Mouse (Mus musculus) lung, embryonic 14.5 days (tissue): ENCODE measurements at regions not wholly inside any gene's neighbourhood (a gene's known extent, or its start where the extent isn't known, plus 50 kb on each side); places are given as distances from the start of the nearest gene placed in this dataset.

ENCODE experiments used
- ATAC-seq: fragments of 200-750 bp; cut with Nextera tagmentation; 2 replicates; pipeline ENCODE4 v1.8.0; 2017; ENCODE audit warnings: mild to moderate bottlenecking, moderate TSS enrichment, moderate library complexity; ENCODE audit not compliant: insufficient read depth
- DNase-seq: peaks from one replicate; pipeline ENCODE4 v3.0.0-alpha.2; 2015
- H3K27ac ChIP-seq: fragments of 300-500 bp; sonication (generic); 2 replicates; pipeline ENCODE4 v1.5.1; 2014; ENCODE audit warnings: low read depth, mild to moderate bottlenecking, moderate library complexity
- H3K27me3 ChIP-seq: fragments of 300-500 bp; sonication (generic); 2 replicates; pipeline ENCODE4 v1.6.1; 2014; ENCODE audit warnings: low read length, control low read depth; ENCODE audit not compliant: insufficient read depth
- H3K36me3 ChIP-seq: fragments of 300-500 bp; sonication (generic); 2 replicates; pipeline ENCODE4 v1.6.1; 2014; ENCODE audit warnings: control low read depth; ENCODE audit not compliant: insufficient read depth
- H3K4me1 ChIP-seq: fragments of 300-500 bp; sonication (generic); 2 replicates; pipeline ENCODE4 v1.6.1; 2014; ENCODE audit warnings: antibody characterized with exemption, control low read depth; ENCODE audit not compliant: insufficient read depth
- H3K4me2 ChIP-seq: fragments of 300-500 bp; sonication (generic); 2 replicates; pipeline ENCODE4 v1.6.1; 2014; ENCODE audit warnings: mild to moderate bottlenecking
- H3K4me3 ChIP-seq: fragments of 300-500 bp; sonication (generic); 2 replicates; pipeline ENCODE4 v1.5.1; 2014; ENCODE audit warnings: low read depth, low read length
- H3K9ac ChIP-seq: fragments of 300-500 bp; sonication (generic); 2 replicates; pipeline ENCODE4 v1.6.1; 2014
- H3K9me3 ChIP-seq: fragments of 300-500 bp; sonication (generic); 2 replicates; pipeline ENCODE4 v1.6.1; 2016; ENCODE audit warnings: low read depth, low read length, control low read depth
- CTCF ChIP-seq: IDR thresholded peaks from 2 replicates; pipeline ENCODE4 v1.5.1; 2016; ENCODE audit warnings: antibody characterized with exemption, low read depth
- WGBS: fragments of 180-500 bp; shearing (Covaris S2); extraction: QIAGEN DNeasy Blood & Tissue Kit; methylation state at CpG from one replicate; pipeline ENCODE4 v1.1.7; 2014; 5-methylcytosine and 5-hydroxymethylcytosine counted together

GRCm38 (mm10) chr15:102800049-102800448, 78.1 kb upstream of the Calcoco1 start:
- Histone ChIP-seq H3K9ac (no peak overlapping the region), H3K4me3 (no peak overlapping the region), H3K36me3 (no peaks in the 10 kb centered on the region), H3K4me2 (no peak overlapping the region), H3K9me3 (no peaks in the 10 kb centered on the region), H3K4me1 (no peaks in the 10 kb centered on the region), H3K27ac (no peak overlapping the region), H3K27me3 (no peaks in the 10 kb centered on the region)
- WGBS: 64% methylated on average over 4 of the region's 4 CpGs
- no peak for ATAC-seq
- DNase-seq: no peak
- TF ChIP-seq CTCF: no peak

DNA sequence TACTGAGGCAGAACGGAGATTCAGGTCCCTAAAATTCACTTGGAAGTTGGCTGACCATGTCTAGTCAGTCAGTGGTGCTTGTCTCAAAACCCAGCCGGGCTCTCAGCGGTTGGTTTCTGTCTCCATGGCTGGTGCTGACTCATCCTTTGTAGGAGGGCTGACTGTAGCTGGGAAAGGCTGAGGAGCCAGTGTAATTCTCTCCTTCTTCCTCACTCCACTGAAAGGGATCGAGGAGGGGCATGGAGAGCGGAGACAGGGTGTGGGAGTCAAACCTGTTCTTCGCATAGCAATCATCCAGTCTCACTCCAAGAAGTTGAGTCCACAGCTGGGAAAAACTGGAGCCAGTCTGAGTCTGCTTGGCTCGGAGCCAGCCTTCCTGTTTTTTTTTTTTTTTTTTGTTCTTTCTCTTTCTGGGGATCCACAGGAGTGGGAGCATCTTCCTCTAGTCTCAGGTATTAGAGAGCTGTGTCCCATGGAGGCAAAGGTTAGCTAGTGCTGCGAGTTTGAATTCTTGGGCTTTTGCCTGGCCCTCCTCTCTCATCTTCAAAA, 80.4 kb upstream of the Calcoco1 start:
- no peak overlapping the region for H3K4me2 ChIP-seq
- no peak overlapping the region for H3K9ac ChIP-seq
- H3K4me1 ChIP-seq: no peaks in the 10 kb centered on the region
- H3K27ac ChIP-seq: no peak overlapping the region
- H3K36me3 ChIP-seq: no peaks in the 10 kb centered on the region
- H3K4me3 ChIP-seq: no peak overlapping the region
- 47% methylated on average over 8 of the region's 8 CpGs for WGBS
- ATAC-seq (no peak), DNase-seq (peak; percentile 33)
- TF ChIP-seq CTCF: no peak
- no peaks in the 10 kb centered on the region for H3K9me3 ChIP-seq
- H3K27me3 ChIP-seq: 0 out of 2 replicates have a peak, but pooled peaks cover 3% of the 10 kb centered on the region

GRCm38 (mm10) chr15:102807353-102807752, 85.4 kb upstream of the Calcoco1 start:
- Histone ChIP-seq H3K27me3 (0 out of 2 replicates have a peak, but pooled peaks cover 3% of the 10 kb centered on the region), H3K36me3 (no peaks in the 10 kb centered on the region), H3K9me3 (no peaks in the 10 kb centered on the region), H3K27ac (no peak overlapping the region), H3K4me3 (no peak overlapping the region), H3K4me1 (no peaks in the 10 kb centered on the region), H3K4me2 (no peak overlapping the region), H3K9ac (no peak overlapping the region)
- WGBS: 57% methylated on average over 3 of the region's 3 CpGs
- ATAC-seq (no peak), DNase-seq (peak; percentile 39)
- TF ChIP-seq CTCF: peak; percentile 66

DNA sequence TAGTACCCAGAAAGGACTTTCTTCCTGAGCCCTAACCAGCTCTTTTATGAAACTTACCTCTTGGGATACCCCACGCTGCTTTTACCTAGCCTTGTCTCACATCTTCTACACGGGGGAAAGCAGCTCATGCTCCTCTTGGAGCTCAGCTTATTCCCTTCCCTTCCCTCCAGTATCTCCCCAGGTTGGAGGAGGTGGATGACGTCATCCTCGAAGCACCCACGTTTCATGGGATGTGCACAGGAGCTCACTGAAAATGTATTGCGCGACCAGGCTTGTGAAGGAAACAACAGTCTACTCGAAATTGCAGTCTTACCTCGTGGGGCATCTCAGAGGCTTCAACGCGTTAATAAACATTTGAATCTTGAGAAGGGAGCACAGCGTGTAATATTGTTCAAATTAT, 97.2 kb upstream of the Calcoco1 start:
- no peaks in the 10 kb centered on the region for H3K9me3 ChIP-seq
- no peak for ATAC-seq
- no peak for DNase-seq
- no peak overlapping the region for H3K27ac ChIP-seq
- no peak overlapping the region for H3K4me2 ChIP-seq
- no peaks in the 10 kb centered on the region for H3K4me1 ChIP-seq
- no peaks in the 10 kb centered on the region for H3K36me3 ChIP-seq
- no peak overlapping the region for H3K9ac ChIP-seq
- H3K27me3 ChIP-seq: no peaks in the 10 kb centered on the region
- no peak overlapping the region for H3K4me3 ChIP-seq
- no peak for TF ChIP-seq CTCF
- 61% methylated on average over 12 of the region's 12 CpGs for WGBS

GRCm38 (mm10) chr15:102839688-102840087, 81.2 kb upstream of the Hoxc13 start:
- H3K27me3 ChIP-seq: no peaks in the 10 kb centered on the region
- no peak overlapping the region for H3K9ac ChIP-seq
- no peak for DNase-seq
- H3K9me3 ChIP-seq: no peaks in the 10 kb centered on the region
- WGBS: 79% methylated on average over 5 of the region's 5 CpGs
- H3K4me1 ChIP-seq: no peaks in the 10 kb centered on the region
- ATAC-seq: no peak
- H3K4me2 ChIP-seq: no peak overlapping the region
- no peak overlapping the region for H3K27ac ChIP-seq
- H3K4me3 ChIP-seq: no peak overlapping the region
- no peak for TF ChIP-seq CTCF
- no peaks in the 10 kb centered on the region for H3K36me3 ChIP-seq

DNA sequence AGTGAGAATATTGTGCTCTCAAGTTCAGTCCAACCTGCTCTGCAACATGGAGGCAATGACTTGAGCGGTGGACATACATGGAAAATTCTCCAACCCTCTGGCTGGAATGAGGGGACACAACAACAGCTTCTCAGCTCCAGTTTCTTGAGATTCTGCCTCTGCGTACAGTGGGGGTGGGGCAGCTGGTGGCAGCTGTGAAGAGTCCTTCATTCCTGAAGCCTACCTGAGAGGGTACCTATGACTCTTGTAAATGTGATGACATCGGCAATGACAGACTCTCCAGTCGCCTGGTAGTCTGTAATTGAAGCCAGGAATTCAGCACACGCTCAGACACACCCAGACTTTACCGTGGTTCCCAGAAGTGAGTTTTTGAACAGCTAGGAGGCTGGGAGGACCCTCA, 58.5 kb upstream of the Hoxc13 start:
- H3K36me3 ChIP-seq: no peaks in the 10 kb centered on the region
- H3K9ac ChIP-seq: no peak overlapping the region
- no peaks in the 10 kb centered on the region for H3K27me3 ChIP-seq
- TF ChIP-seq CTCF: no peak
- DNase-seq: peak; percentile 20
- no peaks in the 10 kb centered on the region for H3K4me1 ChIP-seq
- no peak overlapping the region for H3K4me2 ChIP-seq
- WGBS: 48% methylated on average over 6 of the region's 6 CpGs
- no peak overlapping the region for H3K4me3 ChIP-seq
- ATAC-seq: no peak
- no peak overlapping the region for H3K27ac ChIP-seq
- H3K9me3 ChIP-seq: no peaks in the 10 kb centered on the region

DNA sequence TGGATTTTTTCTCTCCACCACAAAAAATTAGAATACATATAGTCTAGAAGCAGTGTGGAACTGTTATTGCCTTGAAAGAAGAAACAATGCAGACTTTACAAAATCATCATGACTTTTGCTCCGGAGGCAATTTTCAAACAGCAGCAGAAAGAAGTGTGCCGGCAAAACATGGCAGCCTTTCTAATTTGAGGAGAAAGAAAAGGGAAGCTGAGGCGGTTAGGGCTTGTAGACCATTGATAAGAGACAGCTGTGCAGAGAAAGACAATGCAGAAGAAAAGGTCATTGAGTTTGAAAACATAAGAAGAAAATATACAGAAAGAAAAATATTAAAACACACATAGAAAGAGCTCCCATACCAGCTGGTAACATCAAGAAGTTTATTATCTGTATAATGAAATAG, 54.1 kb upstream of the Hoxc13 start:
- ATAC-seq (no peak), DNase-seq (no peak)
- no peak overlapping the region for H3K9ac ChIP-seq
- no peak overlapping the region for H3K4me2 ChIP-seq
- H3K27ac ChIP-seq: no peak overlapping the region
- no peaks in the 10 kb centered on the region for H3K4me1 ChIP-seq
- no peak overlapping the region for H3K4me3 ChIP-seq
- no peaks in the 10 kb centered on the region for H3K36me3 ChIP-seq
- WGBS: 73% methylated on average over 3 of the region's 3 CpGs
- H3K27me3 ChIP-seq: no peaks in the 10 kb centered on the region
- TF ChIP-seq CTCF: no peak
- H3K9me3 ChIP-seq: no peaks in the 10 kb centered on the region
